Mouse (Mus musculus) small intestine, adult 2 months (tissue): ENCODE measurements at regions not wholly inside any gene's neighbourhood (a gene's known extent, or its start where the extent isn't known, plus 50 kb on each side); places are given as distances from the start of the nearest gene placed in this dataset.

Experiments used
- CTCF ChIP-seq: fragments of 200-500 bp; IDR thresholded peaks from 2 replicates; pipeline ENCODE4 v1.5.1; 2012; ENCODE audit warnings: low read depth, mild to moderate bottlenecking, control low read depth, inconsistent platforms, low read length, moderate library complexity, mixed read lengths; ENCODE audit not compliant: insufficient replicate concordance, insufficient read length; ENCODE audit errors: extremely low read depth
- POLR2A ChIP-seq: fragments of 200-500 bp; IDR thresholded peaks from 2 replicates; pipeline ENCODE4 v1.6.1; 2012; ENCODE audit warnings: low read depth, mild to moderate bottlenecking, control low read depth, inconsistent platforms, low read length, moderate library complexity

DNA sequence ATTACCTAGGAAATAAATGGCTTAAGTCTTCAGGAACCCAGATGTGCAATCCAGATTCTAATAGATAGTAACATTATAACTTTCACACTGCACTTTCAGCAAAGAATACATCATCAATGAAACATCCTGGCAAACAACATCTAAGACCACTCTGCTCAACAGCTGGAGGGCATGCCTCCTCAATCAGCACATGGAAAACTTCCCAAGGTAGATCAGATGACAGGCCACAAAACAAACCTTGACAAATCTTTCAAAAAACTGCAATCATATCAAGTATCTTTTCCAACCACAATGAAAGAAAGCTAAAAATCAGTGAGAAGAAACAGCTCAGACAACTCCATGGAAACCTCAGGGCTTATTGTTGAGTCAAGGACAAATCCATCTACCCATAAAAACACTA lies 105.2 kb downstream of the Postn start:
- TF ChIP-seq CTCF (no peak), POLR2A (no peak)
